Mouse (Mus musculus) small intestine, adult 2 months (tissue): ENCODE measurements around the gene B9d2. TPM values are rescaled to one million over a fixed set of nuclear protein-coding genes. Genes with fewer than 3 reads are reported as not detected.
A peak's percentile ranks its signal among the peaks of the same experiment; 100 is the strongest.

Source experiments
- H3K27ac ChIP-seq: fragments of 200-500 bp; 2 replicates; pipeline ENCODE4 v1.5.1; 2012; ENCODE audit warnings: low read depth, low read length, control low read depth, inconsistent platforms; ENCODE audit not compliant: insufficient read depth
- H3K27me3 ChIP-seq: fragments of 200-500 bp; 2 replicates; pipeline ENCODE4 v1.6.1; 2012; ENCODE audit warnings: mild to moderate bottlenecking, moderate library complexity, low read length, inconsistent platforms; ENCODE audit not compliant: control insufficient read depth, insufficient read depth
- H3K36me3 ChIP-seq: fragments of 200-500 bp; 2 replicates; pipeline ENCODE4 v1.6.1; 2012; ENCODE audit warnings: mild to moderate bottlenecking, low read length, control low read depth, inconsistent platforms; ENCODE audit not compliant: control insufficient read depth, insufficient read depth
- H3K4me1 ChIP-seq: fragments of 200-500 bp; 2 replicates; pipeline ENCODE4 v1.6.1; 2012; ENCODE audit warnings: low read length, inconsistent platforms, mixed read lengths; ENCODE audit not compliant: control insufficient read depth, insufficient read depth, insufficient read length
- H3K4me3 ChIP-seq: fragments of 200-500 bp; 2 replicates; pipeline ENCODE4 v1.5.1; 2012; ENCODE audit warnings: low read depth, mild to moderate bottlenecking, control low read depth, inconsistent platforms, low read length, moderate library complexity
- CTCF ChIP-seq: fragments of 200-500 bp; IDR thresholded peaks from 2 replicates; pipeline ENCODE4 v1.5.1; 2012; ENCODE audit warnings: low read depth, mild to moderate bottlenecking, control low read depth, inconsistent platforms, low read length, moderate library complexity, mixed read lengths; ENCODE audit not compliant: insufficient replicate concordance, insufficient read length; ENCODE audit errors: extremely low read depth
- POLR2A ChIP-seq: fragments of 200-500 bp; IDR thresholded peaks from 2 replicates; pipeline ENCODE4 v1.6.1; 2012; ENCODE audit warnings: low read depth, mild to moderate bottlenecking, control low read depth, inconsistent platforms, low read length, moderate library complexity
- WGBS: fragments of 180-500 bp; shearing (Covaris S2); methylation state at CpG from one replicate; pipeline ENCODE4 v1.1.7; 2018; 5-methylcytosine and 5-hydroxymethylcytosine counted together
- polyA plus RNA-seq: library from polyadenylated mRNA; depleted of rRNA; stranded (reverse); fragments of >200 nt; gene quantifications from 2 replicates; pipeline ENCODE4 v1.2.3, GENCODE M21; 2012

Gene B9d2
- polyA plus RNA-seq, 1 experiment: 33.2 TPM

DNA sequence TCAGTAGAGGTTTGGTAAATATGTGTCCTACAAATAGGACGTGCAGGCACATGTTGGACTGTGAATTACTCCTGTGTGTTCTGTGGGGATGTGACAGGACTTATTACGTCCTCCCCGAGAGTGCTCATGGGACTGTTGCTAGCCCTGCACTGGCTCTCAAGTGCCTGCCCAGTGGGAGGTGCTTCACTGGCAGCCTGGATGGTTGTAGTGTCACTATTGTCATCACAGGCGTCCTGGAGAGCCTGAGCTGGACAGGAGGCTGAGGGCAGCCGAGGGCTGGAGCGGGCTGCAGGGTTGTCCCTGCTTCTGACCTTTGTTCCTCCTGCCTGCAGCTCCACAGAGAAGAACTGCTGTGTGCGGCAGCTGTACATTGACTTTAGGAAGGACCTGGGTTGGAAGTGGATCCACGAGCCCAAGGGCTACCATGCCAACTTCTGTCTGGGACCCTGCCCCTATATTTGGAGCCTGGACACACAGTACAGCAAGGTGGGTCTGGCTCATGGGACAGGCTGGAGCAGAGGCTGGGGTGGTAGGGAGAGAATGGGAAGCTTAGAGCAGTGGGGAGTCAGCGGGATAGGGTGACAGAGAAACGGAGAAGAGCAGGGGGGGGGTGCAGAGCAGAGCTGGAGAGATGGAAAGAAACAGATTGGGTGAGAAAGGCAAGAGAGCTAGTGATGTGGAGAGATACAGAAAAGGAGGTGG is 23.4 kb downstream of the B9d2 start:
- TF ChIP-seq CTCF: no peak
- TF ChIP-seq POLR2A: no peak
- H3K27ac ChIP-seq: no peak overlapping the region
- H3K36me3 ChIP-seq: no peaks in the 10 kb centered on the region
- no peaks in the 10 kb centered on the region for H3K27me3 ChIP-seq
- 30% methylated on average over 10 of the region's 10 CpGs for WGBS
- H3K4me1 ChIP-seq: peaks cover 11% of the 10 kb centered on the region
- no peak overlapping the region for H3K4me3 ChIP-seq

DNA sequence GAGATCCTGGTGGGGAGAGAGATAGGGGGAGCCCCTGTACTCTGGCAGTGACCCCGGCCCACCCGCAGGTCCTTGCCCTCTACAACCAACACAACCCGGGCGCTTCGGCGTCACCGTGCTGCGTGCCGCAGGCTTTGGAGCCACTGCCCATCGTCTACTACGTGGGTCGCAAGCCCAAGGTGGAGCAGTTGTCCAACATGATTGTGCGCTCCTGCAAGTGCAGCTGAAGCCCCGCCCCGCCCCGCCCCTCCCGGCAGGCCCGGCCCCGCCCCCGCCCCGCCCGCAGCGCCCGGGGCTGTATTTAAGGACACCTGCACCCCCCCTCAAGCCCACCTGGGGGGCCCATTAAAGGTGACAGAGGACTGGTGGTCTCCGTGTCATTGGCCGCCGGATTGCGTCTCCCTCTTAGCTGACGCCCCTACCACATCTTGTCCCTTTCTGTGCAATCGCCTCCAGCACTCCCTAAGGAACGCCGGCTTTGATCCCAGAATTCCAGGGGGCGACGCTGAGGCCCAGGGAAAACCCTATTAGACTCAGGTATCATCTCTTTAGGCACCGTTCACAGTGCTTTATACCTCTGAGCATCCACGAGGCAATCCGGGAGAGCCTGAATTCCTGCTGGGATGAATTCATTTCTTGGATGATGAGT is 24.3 kb downstream of the B9d2 start:
- no peak for TF ChIP-seq CTCF
- no peak for TF ChIP-seq POLR2A
- peak overlapping the region; percentile 38 for H3K4me3 ChIP-seq
- WGBS: 16% methylated on average over 36 of the region's 37 CpGs
- H3K27me3 ChIP-seq: no peaks in the 10 kb centered on the region
- peaks cover 11% of the 10 kb centered on the region for H3K4me1 ChIP-seq
- H3K27ac ChIP-seq: no peak overlapping the region
- no peaks in the 10 kb centered on the region for H3K36me3 ChIP-seq

DNA sequence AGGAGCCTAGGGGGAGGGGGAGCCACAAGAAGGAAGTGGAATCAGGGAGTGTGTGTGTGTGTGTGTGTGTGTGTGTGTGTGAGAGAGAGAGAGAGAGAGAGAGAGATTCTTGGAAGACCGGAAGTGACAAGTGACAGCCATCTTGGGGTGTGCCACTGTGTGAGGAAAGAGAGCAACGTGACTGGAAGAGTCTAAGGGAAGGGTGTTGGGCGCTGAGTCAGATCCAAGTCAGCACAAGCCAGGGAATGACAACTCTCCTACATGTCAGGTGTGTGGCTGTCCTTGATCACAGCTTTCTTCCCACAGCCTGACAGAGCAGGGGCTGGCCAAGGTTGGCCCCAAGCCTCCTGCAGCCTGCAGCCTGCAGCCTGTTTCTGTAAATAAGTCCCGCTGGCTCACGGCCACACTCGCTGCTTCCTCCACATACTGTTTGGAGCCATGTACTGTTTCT is 25.2 kb downstream of the B9d2 start:
- H3K27ac ChIP-seq: peak overlapping the region; percentile 71
- H3K4me1 ChIP-seq: peaks cover 15% of the 10 kb centered on the region
- H3K27me3 ChIP-seq: no peaks in the 10 kb centered on the region
- 31% methylated on average over 6 of the region's 6 CpGs for WGBS
- no peak for TF ChIP-seq POLR2A
- no peak for TF ChIP-seq CTCF
- H3K4me3 ChIP-seq: no peak overlapping the region
- no peaks in the 10 kb centered on the region for H3K36me3 ChIP-seq

DNA sequence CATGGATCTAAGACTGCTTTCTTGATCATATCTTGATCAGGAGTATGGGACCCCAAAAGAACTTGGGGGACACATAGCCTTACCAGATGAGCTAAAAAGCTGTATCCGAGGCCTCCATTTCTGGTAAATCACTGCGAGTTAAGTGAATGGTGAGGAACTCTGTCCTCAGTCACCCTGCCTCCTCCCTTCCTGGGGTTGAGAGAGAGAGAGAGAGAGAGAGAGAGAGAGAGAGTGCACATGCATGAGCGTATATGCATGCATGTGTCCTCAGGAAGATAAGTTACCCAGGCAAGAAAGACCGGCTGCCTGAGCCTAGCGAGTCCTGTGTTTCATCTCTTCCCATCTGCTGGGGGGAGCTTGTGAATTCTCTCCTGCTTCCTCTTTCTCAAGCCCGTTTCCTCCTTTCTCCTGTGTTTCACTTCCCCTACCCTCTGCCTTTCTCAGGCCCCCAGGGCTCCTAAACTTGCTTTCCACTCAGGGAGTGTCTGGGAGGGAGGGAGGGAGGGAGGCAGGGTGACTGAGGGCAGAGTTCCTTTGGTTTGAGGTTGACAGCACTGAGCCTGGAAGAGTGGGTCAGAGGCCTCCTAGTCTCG is 26.1 kb downstream of the B9d2 start:
- Histone ChIP-seq H3K36me3 (no peaks in the 10 kb centered on the region), H3K4me1 (peaks cover 17% of the 10 kb centered on the region), H3K27me3 (no peaks in the 10 kb centered on the region), H3K4me3 (no peak overlapping the region), H3K27ac (peak overlapping the region; percentile 71; the same call in 1 of the 2 replicates)
- 57% methylated on average over 7 of the region's 7 CpGs for WGBS
- TF ChIP-seq POLR2A: no peak
- no peak for TF ChIP-seq CTCF

DNA sequence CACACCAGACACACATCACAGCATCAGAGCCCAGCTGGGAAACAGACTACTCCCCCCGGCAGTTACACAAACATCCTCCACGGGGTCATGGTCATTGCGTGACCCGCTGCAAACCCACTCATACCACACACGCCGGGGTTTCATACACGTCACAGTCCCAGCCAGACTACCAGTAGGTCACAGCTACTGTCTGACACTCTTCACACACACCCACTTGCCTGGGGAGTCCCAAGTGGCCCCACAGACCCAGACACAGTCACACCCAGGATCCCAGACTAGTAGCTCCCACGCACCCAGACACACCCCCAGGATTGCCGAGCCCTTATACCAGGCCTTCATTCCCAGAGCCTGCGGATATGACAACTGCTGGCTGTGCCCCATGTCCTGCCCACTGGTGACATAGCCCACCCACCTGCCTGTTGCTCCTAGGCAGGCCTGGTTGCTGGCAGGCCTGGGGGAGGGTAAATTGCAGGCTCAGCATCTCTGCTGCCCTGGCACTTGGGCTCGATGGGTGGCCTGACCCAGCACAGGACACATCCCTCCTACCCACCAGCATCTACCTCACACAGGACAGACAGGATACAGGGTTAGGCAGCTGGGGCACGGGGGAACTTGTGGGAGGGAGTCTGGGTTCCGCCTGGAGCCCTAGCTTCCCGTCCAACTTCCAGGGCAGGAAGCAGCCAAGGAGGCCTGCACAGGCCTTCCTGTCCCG is 27.2 kb downstream of the B9d2 start:
- H3K27me3 ChIP-seq: no peaks in the 10 kb centered on the region
- peak overlapping the region; percentile 67 for H3K27ac ChIP-seq
- H3K4me1 ChIP-seq: peaks cover 21% of the 10 kb centered on the region
- H3K4me3 ChIP-seq: no peak overlapping the region
- WGBS: 64% methylated on average over 15 of the region's 15 CpGs
- TF ChIP-seq POLR2A: no peak
- H3K36me3 ChIP-seq: peaks cover 7% of the 10 kb centered on the region

DNA sequence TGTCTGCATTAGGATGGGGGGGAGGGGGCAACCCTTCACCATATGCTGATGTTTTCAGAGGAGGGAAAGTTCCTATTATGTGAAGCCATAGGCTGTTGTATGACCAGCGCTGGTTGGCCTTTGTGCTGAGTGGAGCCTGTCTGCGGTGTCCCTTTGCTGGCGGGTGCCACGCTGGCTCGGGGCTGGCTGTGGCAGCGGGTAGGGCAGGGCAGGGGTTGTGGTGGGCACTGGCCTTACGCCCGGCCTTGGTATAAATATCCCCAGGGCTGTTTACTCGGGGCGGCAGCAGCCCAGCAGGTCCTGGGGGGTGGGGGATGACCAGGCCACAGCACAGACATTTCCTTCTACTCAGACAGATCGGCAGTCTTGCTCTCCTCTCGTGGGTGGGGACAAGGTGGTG is 29.4 kb downstream of the B9d2 start:
- 16% methylated on average over 12 of the region's 12 CpGs for WGBS
- TF ChIP-seq CTCF: no peak
- TF ChIP-seq POLR2A: no peak
- Histone ChIP-seq H3K27ac (peak overlapping the region; percentile 17; the same call in 1 of the 2 replicates), H3K4me1 (peaks cover 17% of the 10 kb centered on the region), H3K27me3 (no peaks in the 10 kb centered on the region), H3K4me3 (no peak overlapping the region), H3K36me3 (peaks cover 28% of the 10 kb centered on the region)
